Mouse (Mus musculus): Measurements from ENCODE around the gene Med17. TPM values are rescaled to one million over a fixed set of nuclear protein-coding genes. Genes with fewer than 3 reads are reported as not detected.

Med17 gene
- polyA plus RNA-seq, 1 experiment from 2014 or later, result 25.8 TPM

DNA sequence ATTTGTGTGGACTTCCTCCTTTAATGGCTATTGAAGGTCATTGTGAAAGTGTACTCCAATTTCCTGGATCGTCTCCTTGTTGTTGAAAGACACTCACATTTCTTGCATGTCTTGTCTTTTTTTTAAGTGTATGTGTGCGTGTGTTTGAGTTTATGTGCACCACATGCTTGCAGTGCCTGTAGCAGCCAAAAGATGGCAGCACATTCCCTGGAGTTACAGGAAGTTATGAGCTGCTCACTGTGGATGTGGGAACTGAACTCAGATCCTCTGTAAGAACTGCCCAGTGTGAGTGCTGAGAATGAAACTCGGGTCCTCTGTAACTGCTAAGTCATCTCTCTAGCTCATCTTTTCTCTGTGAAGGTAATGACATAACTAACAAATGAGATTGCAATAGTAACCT is 47.3 kb downstream of the Med17 start:
- Histone ChIP-seq H3K4me3 (ENCODE audit: low read length) (no peak overlapping the region), H3K9me3 (ENCODE audit: control insufficient read depth, low read length) (no peaks in the 10 kb centered on the region), H3K9ac (ENCODE audit: low read depth, low read length) (no peak overlapping the region), H3K27me3 (replicated peaks; ENCODE audit: control insufficient read depth, insufficient read depth, low read length) (no peaks in the 10 kb centered on the region), H3K36me3 (ENCODE audit: control insufficient read depth, insufficient read depth, low read length) (no peaks in the 10 kb centered on the region), H3K4me1 (ENCODE audit: control insufficient read depth, insufficient read depth, low read depth, low read length) (no peaks in the 10 kb centered on the region), H3K4me2 (ENCODE audit: low read length) (no peak overlapping the region), H3K27ac (ENCODE audit: low read depth, low read length) (no peak overlapping the region)
- WGBS, result 92% methylated on average over 3 of the region's 3 CpGs
- no peak for ATAC-seq

- Histone ChIP-seq H3K4me3 (ENCODE audit: low read length) (no peak overlapping the region), H3K9ac (ENCODE audit: low read depth, low read length) (no peak overlapping the region), H3K4me1 (ENCODE audit: control insufficient read depth, insufficient read depth, low read depth, low read length) (no peaks in the 10 kb centered on the region), H3K27me3 (replicated peaks; ENCODE audit: control insufficient read depth, insufficient read depth, low read length) (no peaks in the 10 kb centered on the region), H3K27ac (ENCODE audit: low read depth, low read length) (no peak overlapping the region), H3K4me2 (ENCODE audit: low read length) (no peak overlapping the region), H3K9me3 (ENCODE audit: control insufficient read depth, low read length) (no peaks in the 10 kb centered on the region), H3K36me3 (ENCODE audit: control insufficient read depth, insufficient read depth, low read length) (no peaks in the 10 kb centered on the region)
- ATAC-seq, result no peak
- 45% methylated on average over 2 of the region's 2 CpGs for WGBS
Observed at GRCm38 (mm10) chr9:15224912-15225311, 54.8 kb downstream of the Med17 start.

DNA sequence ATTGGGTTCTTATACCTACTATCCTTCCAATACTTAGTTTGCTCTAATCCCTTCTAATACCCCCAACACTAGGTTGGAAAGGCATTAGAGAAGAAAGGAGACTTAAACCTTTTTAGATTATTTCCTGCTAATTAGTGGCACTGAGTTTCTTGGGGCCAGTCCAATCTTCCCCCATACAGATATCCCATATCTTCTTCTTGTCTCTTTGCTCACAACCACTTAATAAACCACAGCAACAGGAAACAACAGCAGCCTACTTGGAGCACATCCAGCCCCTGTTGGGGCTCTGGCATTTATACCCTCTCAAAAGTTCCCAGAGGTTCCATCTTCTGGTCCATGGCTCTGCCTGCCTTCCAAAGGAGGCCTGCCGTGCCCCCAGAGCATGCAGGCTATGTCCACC is 66.0 kb downstream of the Med17 start:
- no peak for ATAC-seq
- 93% methylated on average over 1 of the region's 1 CpGs for WGBS

DNA sequence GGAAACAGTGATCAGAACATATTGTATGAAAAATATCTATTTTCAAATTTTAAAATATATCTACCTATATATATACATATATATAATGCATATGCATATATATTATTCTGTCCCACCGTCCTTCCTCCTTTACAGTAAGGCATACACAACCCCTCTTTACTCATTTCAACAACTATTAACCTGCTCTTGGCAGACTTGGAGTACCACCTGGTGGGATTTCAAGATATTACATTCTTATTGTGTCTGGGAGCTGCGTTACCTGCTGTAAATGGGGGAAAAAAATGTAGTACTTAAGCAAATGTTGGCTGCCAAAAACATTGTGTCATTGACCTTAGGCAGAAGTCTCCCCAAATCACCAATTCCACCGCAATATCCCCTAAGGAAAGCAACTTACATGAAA is 67.9 kb downstream of the Med17 start:
- 82% methylated on average over 3 of the region's 3 CpGs for WGBS
- H3K4me1 ChIP-seq (ENCODE audit: control insufficient read depth, insufficient read depth, low read depth, low read length), result no peaks in the 10 kb centered on the region
- peak; percentile 42; the same call in 1 of the 2 replicates for ATAC-seq
- H3K4me2 ChIP-seq (ENCODE audit: low read length), result no peak overlapping the region
- H3K27me3 ChIP-seq (replicated peaks; ENCODE audit: control insufficient read depth, insufficient read depth, low read length), result no peaks in the 10 kb centered on the region
- no peak overlapping the region for H3K27ac ChIP-seq (ENCODE audit: low read depth, low read length)
- H3K9ac ChIP-seq (ENCODE audit: low read depth, low read length), result no peak overlapping the region
- no peak overlapping the region for H3K4me3 ChIP-seq (ENCODE audit: low read length)
- no peaks in the 10 kb centered on the region for H3K36me3 ChIP-seq (ENCODE audit: control insufficient read depth, insufficient read depth, low read length)
- H3K9me3 ChIP-seq (ENCODE audit: control insufficient read depth, low read length), result no peaks in the 10 kb centered on the region

More for the DNA sequence above, 66.0 kb downstream of the Med17 start:
- no peak overlapping the region for H3K9ac ChIP-seq (ENCODE audit: low read depth, low read length)
- H3K4me1 ChIP-seq (ENCODE audit: control insufficient read depth, insufficient read depth, low read depth, low read length), result no peaks in the 10 kb centered on the region
- no peak overlapping the region for H3K4me3 ChIP-seq (ENCODE audit: low read length)
- no peaks in the 10 kb centered on the region for H3K36me3 ChIP-seq (ENCODE audit: control insufficient read depth, insufficient read depth, low read length)
- no peak overlapping the region for H3K4me2 ChIP-seq (ENCODE audit: low read length)
- H3K9me3 ChIP-seq (ENCODE audit: control insufficient read depth, low read length), result no peaks in the 10 kb centered on the region
- no peaks in the 10 kb centered on the region for H3K27me3 ChIP-seq (replicated peaks; ENCODE audit: control insufficient read depth, insufficient read depth, low read length)
- H3K27ac ChIP-seq (ENCODE audit: low read depth, low read length), result no peak overlapping the region

Small RNA genes lying within 50 kb of the gene (microRNA-seq; reads per million reads assigned to microRNA genes)
- not detected for gene Gm49349
- gene mmu-mir-7650, result not detected

Other genes starting within 250 kb of the Med17 start
- 135 and 155 TPM in 2 replicates for gene Panx1, start 234.5 kb downstream of the Med17 start, polyA plus RNA-seq (2015; fragmentation: Nextera tagmentation; extraction: Ambion mirVana)
- gene Hephl1, start 167.8 kb downstream of the Med17 start, polyA plus RNA-seq (2015; fragmentation: Nextera tagmentation; extraction: Ambion mirVana), result not detected in 2 replicates
- 33.0 and 36.6 TPM in 2 replicates for gene Vstm5, start 40.9 kb downstream of the Med17 start, polyA plus RNA-seq (2015; fragmentation: Nextera tagmentation; extraction: Ambion mirVana)
- gene Taf1d, start 26.3 kb upstream of the Med17 start, polyA plus RNA-seq (2015; fragmentation: Nextera tagmentation; extraction: Ambion mirVana), result 36.4 and 40.4 TPM in 2 replicates
- gene 4931406C07Rik, start 26.5 kb upstream of the Med17 start, polyA plus RNA-seq (2015; fragmentation: Nextera tagmentation; extraction: Ambion mirVana), result 13.7 and 14.3 TPM in 2 replicates
- gene Cep295, start 77.9 kb upstream of the Med17 start, polyA plus RNA-seq (2015; fragmentation: Nextera tagmentation; extraction: Ambion mirVana), result 10.7 and 11.8 TPM in 2 replicates
- 0.84 and 0.86 TPM in 2 replicates for gene Smco4, start 213.5 kb upstream of the Med17 start, polyA plus RNA-seq (2015; fragmentation: Nextera tagmentation; extraction: Ambion mirVana)